Mouse (Mus musculus) liver (tissue): ENCODE data around the gene Gpx3.
A peak's percentile ranks its signal among the peaks of the same experiment; 100 is the strongest.

Experiments used
- DNase-seq: peaks from one replicate; pipeline ENCODE4 v3.0.0-alpha.2; 2020; ENCODE audit warnings: mixed read lengths

Gene Gpx3

GRCm38 (mm10) chr11:54912503-54913316, 10.5 kb downstream of the Gpx3 start:
- DNase-seq: no peak

DNA sequence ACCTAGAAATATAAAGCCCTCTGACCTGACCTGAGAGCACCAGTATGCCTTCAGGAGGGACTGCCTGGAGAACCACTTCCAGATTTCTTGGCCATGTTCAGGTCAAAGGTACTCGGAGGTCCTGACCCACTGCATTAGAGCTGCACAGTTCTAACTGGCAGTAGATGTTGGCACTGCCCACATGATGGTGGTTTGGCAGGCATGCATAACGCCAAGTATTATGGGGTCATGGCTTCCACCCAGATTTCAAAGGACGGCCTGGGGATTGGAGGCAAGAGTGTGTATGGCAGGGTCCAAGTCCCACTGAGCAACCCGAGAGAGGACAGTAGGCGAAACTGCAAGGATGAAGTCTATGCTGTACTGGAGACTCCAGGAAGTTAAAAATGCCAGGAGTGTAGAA, 11.6 kb downstream of the Gpx3 start:
- no peak for DNase-seq

DNA sequence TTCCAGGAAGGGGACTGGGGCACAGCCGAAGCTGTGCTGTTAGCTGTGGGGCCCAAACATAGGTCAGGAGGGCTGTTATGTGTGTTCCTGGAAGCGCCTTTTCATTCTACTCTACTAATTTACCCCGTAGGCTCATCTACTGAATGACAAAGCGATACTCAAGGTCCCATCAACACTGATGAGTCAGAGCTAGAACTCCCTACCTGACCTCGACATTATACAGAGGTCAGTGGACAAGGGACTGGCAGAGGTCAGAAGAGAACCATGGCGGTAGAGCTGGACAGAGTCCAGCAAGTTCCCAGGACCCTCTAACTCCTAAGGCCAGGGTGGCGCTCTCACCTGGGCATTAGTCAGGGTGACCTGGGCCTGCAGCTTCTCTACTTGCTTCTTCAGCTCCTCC, 15.2 kb downstream of the Gpx3 start:
- no peak for DNase-seq

DNA sequence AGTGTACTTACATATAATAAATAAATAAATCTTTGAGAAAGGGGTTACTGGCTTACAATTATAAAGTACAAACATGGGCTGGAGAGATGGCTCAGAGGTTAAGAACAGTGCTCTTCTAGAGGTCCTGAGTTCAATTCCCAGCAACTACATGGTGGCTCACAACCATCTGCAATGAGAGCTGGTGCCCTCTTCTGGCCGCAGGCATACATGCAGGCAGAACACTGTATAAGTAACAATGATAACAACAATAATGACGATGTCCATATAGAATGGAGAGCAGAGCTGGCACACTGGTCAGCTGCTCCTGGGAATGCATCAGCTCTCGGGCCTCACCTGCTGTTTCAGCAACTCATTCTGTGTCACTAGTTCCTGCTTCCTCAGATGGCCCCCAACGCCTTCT, 16.0 kb downstream of the Gpx3 start:
- no peak for DNase-seq

GRCm38 (mm10) chr11:54920127-54920972, 18.1 kb downstream of the Gpx3 start:
- no peak for DNase-seq

DNA sequence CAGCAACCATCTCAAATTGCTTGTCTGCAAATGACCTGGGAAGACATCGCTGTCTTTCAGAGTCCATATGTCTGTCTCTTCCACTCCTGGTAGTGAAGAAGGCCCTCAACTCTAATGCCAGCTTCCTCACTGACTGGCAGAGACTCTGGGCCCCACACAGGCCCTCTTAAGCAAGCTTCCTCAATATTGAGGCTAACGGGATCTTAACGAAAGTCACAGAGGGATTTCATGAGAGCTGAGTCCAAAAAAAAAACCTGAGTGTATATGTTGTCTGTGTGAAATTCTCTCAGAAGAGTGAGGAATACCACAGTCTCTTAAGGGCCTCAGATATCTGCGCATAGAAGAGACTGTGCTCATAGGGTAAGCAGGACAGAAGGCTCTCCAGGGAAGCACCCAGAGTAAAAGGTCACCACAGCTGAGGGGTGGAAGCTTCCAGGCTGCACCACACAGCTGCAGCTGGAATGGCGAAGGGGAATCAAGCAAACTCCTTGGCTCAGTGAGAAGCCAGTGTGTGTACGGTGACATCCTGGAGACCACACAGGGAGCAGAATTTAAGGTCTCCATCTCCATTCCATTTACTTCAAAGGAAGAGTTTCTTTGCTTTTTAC, 18.8 kb downstream of the Gpx3 start:
- DNase-seq: no peak

DNA sequence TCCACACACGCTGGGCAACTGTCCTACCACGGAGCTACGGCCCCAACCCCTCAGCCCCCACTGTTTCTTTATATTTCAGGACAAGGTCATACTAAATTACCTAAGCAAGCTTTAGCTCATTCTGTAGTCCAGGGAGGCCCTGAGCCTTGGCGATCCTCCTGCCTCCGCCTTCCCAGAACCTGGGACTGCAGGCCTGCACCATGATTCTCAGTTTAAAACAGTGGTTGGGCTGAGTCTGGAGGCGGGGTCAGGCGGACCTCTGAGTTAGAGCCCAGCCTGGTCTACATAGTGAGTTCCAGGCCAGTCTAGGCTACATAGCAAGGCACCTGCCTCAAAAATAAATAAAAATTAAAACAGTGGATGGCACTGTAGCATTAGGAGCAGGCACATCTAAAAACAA, 19.5 kb downstream of the Gpx3 start:
- DNase-seq: peak; percentile 27

GRCm38 (mm10) chr11:54922488-54922887, 20.2 kb downstream of the Gpx3 start:
- DNase-seq: no peak

DNA sequence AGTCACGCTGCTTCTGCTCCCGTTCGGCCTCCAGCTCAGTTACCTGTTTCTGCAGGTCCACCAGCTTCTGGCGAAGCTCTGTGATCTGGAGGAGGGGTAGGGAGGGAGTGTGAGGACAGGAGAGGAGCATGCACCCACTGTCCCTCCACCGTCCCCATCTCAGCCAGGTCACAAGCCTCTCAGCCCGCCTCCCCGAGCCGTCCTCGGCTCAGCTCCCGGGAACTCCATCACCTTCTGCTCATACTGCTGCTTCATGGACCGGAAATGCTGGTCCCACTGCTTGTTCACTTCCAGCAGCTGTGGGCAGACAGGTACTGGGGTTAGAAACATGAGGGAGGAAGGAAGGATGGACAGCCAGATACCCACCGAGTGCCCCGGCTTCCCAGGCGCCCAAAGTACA, 21.9 kb downstream of the Gpx3 start:
- no peak for DNase-seq

DNA sequence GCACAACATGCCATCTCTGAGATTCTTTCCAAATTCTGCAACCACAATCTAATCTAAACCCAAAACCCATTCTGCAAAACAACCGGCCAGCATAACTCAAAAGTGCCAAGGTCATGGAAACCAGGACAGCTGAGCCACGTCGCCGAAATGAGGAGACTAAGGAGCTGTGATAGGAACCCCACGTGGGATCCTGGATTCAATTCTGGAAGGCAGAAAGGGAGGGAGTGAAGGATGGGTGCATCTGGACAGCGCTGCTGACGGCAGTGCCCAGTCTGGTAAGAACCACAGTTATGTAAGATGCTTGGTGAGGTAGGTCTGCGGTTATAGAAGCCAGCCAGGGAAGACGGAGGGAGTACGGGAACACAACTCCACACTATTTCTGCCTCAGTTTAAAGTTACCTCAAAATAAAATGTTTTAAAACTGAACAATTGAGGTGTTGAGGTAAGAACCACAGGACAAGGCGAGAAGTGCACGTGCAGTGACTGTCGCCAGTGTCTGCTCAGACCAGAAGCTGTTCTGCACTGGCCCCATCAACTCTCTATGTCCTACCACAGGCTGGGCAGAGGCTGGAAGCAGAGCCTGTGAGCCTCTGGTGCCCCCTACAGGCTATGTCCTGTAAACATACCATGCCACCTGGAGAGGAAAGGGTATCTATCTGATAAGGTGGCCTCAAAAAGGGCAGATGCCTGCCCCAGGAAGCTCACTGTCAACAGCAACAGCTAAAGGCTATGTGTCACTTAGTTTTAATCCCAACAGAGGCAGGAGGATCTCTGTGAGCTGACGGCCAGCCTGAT, 25.3 kb downstream of the Gpx3 start:
- DNase-seq: peak; percentile 70

DNA sequence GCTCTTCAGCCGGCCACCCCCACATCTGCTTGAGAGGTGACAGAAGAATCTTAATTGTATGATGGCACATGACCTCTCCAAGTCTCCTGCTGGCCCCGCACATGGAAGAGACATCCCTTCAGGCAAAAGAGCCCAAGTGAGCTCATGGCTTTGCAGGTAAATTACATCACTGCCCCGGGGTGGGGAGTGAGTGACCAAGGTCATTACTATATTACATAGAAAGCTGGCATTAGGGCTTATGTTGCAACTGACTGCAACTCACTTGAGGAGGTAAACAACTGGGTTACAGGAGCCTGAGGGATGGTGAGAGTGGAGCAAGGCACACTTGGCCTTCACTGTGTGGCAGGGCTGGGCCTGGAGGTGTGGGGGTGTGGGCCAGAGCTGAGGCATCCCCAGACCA, 26.0 kb downstream of the Gpx3 start:
- DNase-seq: no peak

DNA sequence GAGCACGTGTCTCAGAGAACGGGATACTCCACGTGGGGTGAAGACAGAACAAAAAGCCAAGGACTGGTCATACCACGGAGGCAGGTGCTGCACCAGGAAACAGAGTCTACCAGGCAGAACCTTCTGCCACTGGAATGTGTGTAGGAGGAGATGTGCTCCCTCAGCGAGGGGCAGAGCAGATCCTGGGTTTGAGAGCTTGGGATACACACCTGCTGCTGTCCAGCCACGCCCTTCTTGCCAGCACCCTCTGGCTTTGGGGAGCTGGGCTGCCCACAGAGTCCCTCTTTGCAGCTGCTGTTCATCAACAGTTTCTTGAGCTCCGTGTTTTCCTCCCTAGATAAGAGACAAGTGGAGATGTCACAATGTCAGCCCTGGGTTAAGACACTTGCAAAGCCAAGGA, 26.6 kb downstream of the Gpx3 start:
- DNase-seq: no peak

DNA sequence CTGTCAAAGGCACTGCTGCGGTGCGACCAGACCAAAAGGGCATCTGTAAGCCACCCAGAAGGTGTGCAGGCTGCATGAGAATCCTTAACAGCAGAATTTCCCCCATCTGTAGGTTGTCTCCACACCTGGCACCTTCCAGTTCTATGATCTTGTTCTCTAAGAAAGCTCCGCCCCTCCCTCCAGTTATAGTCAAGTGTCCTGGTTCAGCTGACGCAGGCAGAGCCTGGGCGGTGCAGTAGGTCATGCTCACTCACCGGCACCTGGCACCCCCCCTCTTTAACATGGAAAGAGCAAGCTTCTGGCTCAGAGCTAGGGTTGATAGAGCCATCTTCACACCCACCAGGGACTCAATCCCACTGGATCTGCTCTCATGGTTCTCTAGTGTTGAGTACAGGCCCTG, 27.0 kb downstream of the Gpx3 start:
- DNase-seq: no peak

- no peak for DNase-seq
Observed at GRCm38 (mm10) chr11:54929744-54930143, 27.5 kb downstream of the Gpx3 start.

GRCm38 (mm10) chr11:54930318-54930979, 28.2 kb downstream of the Gpx3 start:
- peak; percentile 46 for DNase-seq

DNA sequence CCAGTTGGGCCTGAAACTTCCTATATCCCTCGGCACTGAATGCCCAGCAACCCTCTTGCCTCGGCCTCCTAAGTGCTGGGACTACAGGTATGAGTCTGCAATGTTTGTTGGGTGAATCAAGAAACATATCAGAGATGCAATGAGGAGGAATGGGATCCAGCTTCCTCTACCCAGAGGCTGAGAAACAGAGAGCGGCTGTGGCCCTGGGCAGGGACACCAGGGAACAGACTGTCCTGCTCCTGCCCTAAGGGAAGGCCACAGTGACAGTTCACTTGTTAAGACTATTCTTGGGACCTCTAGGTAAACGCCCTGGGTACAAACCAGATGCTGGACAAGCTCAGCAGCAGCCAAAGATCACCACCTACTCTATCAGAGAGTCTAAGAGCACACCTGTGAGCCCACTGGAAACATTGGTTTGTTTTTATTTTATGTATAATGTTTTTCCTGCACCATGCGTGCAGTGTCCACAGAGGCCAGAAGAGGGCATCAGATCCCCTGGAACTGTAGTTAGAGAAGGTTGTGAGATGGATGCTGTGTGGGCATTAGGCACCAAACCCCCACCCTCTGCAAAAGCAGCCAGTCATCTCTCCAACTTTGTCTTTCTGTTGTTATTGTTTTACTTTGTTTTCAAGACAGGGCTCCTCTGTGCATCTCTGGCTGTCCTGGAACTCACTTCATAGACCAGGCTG, 29.3 kb downstream of the Gpx3 start:
- peak; percentile 31 for DNase-seq

DNA sequence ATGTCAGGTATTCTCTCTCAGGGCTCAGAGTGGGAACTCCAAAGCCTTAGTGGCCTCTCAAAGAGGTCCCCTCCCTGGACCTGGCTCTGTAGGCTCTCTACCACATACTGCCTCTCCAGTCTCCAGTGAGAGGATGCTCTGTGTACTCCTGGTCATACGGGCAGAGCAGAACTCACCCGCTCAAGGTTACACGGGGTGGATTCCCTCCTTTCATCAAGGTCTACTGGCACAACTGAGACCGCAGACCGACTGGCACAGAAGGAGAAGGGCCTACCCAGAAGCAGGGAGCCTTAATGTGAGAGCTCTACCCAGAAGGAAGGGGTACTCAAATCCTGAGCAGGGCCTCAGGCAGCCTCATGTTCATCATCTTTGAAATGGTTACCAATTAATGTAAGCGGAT, 30.3 kb downstream of the Gpx3 start:
- DNase-seq: no peak

DNA sequence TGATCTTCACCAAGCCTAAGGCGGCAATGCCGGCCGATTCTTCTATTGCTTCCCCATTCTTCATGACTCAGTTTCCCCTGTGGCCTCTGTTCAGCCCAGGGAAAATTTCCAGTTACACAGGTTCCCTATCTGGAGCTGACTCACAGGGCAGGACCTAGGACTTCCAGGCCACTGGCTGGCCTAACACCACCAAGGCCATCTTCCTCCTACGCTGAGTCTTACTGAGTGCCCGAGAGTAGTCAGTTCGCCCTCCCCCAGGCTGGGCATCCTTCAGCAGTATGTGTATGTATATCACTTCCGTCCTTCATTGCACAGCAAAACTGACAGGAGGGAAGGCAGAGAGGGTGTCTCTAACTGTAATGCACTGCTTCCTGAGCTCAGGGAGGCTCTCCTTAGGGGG, 31.9 kb downstream of the Gpx3 start:
- DNase-seq: no peak

DNA sequence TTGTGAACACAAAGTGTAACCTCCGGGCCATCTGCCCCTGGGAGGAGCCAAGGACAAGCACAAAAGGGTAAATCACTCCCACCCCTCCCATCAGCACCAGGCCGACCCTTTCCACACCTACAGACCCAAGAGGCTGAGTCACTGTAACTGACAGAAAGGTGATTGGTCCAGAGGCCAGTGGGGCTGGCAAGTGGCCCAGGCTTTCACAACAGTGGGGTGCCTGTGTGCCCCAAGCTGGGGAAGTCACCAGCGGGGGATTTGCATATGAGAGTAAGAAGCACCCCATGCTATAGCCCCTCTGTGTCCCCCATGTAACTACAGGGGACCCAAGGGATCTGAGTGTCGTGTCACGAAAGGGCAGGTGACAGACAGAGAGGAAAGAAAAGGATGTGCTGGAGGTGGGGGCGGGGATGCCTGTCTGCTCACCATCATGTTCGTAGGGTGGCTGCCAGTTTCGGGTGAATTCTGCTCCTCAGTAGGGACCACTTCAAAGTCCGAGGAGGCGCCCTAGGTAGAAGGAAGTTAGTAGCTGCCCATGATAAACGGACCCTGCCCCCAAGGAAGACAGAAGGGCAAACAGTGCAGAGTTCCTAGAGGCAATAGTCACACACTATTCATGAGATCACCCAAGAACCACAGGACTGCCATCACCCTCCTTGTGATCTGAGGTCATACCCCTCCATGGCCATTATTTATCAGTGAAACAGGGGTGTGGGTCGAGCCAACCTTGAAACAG, 34.0 kb downstream of the Gpx3 start:
- peak; percentile 17 for DNase-seq

DNA sequence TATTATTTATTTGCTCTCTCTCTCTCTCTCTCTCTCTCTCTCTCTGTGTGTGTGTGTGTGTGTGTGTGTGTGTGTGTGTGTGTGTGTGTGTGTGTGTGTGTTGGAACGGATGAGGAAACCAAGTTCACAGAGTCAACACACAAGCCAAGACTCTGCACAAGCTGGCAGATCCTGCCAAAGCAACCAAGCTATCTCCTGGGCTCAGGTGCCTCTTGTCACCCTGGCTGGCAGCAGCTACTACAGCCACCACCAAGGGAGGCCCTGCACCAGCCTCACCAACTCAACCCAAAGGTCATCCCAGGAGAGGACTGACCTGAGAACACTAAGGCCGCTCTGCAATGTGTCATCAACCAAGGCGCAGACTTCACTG, 34.5 kb downstream of the Gpx3 start:
- DNase-seq: no peak

GRCm38 (mm10) chr11:54939501-54939900, 37.2 kb downstream of the Gpx3 start:
- DNase-seq: no peak
